Mouse (Mus musculus) gastrocnemius, adult 8-10 months (tissue): ENCODE data around the gene Ccl2. TPM values are rescaled to one million over a fixed set of nuclear protein-coding genes. Genes with fewer than 3 reads are reported as not detected.

Experiments used
- DNase-seq, 2 experiments: peaks; one replicate each; pipeline ENCODE4 v3.0.0; 2022; ENCODE audit warnings: low spot score in 2 of 2
- total RNA-seq, 4 experiments: library from RNA; stranded (reverse); gene quantifications; 2 replicates each; pipeline ENCODE4 v1.2.4; 2022

Gene Ccl2
- total RNA-seq, 4 experiments from 2014 or later = 0.74 to 0.94 TPM; not detected in 2

DNA sequence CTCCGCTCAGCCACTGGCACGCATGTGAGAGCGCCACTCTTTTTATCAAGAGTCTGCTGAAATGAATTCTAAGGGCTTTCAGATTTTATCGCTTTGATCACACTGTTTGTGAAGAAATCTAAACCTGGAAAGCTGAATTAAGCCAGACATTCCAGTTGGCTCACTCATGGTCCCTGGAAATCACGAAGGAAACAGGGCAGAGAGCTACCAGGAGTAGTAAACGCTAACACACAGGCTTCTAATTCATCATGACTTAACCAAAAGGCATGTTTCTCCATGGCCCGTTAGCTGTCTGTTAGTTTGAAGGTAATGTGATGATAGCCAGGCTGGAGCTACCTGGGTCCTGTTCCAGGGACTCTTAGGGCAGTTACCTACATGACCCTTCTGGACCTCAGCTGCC lies 925 bp upstream of the Ccl2 start:
- no peak for DNase-seq

DNA sequence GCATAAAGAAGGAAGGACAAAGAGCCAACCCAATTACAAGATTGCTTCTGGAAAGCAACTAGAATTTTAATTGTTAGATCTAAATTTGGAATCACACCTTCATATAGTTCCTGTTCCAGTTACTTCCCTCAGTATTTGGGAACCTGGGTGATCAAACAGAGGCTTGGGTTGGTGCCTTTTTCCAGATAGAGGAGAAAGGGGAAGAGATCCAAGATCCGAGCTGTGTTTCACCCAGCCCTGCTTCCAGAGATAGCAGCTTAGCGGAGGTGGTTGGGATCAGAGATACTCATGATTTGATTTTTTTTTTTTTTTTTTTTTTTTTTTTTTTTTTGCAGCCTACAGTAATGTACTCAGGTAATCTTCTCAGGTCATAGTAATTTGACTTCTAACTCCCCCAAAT lies 486 bp downstream of the Ccl2 start:
- DNase-seq = no peak

DNA sequence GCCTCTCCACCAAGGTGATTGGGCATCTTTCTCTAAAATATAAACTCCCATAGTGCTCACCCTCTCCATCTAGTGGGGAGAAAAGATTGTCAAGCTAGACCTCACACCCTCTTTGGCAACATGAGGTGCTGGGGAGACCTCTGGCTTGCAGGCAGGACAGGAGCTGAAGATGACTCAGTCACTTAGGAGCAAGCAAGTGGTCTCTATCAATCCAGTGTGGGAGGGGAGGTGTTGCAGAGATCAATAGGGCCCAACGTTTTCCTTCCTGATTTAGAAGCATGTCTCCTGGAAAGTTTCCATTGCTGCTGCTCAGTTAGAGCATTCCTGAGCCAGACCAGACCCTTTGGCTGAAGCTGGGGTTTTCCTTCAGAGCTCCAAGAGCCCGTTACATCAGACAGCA lies 3.2 kb downstream of the Ccl2 start, which contains the start of gene Gm17268:
Gene Gm17268, minus strand, starts transcription at position 28 of the 400 bp plus-strand sequence.
- DNase-seq = no peak

DNA sequence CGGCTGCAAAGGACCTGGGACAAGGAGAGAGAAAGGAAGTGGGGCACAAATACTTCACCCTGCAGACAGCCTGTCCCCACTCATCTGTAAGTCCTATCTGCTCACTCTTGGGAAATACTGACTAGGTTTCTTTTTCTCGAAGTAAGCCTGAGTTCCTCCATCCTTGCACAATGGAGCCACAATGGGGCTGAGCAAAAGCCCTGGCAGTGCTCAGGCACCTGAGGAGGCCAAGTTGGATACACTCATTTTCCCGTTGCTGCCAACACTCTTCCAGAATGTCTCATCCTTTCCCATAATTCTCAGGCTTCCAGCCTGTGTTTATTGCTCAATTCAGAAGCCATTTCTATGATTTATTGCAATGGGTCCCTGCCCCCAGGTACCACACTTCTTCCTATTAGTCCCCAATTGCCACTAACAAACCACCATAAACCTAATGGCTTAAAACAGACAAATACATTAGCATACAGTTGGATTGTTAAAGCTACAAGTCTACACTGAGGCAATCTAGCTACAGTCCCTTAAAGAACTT lies 3.8 kb downstream of the Ccl2 start:
- DNase-seq = no peak

DNA sequence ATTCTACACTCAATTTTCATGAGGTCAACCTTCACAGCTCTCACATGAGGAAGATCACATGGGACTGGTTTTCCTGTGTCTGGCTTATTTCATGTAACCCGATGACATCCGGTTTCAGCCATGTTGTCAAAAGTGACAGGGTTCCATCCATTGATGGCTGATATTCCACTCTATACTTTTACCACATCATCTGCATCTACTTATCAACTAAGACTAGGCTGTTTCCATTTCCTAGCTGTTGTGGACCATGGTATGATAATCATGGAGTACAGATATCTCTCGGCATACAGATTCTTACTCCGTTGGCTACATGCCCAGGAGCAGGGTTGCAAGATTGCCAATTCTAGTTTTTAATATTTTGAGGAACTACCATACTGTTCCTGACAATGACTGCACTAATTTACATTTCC lies 6.3 kb downstream of the Ccl2 start:
- no peak for DNase-seq

DNA sequence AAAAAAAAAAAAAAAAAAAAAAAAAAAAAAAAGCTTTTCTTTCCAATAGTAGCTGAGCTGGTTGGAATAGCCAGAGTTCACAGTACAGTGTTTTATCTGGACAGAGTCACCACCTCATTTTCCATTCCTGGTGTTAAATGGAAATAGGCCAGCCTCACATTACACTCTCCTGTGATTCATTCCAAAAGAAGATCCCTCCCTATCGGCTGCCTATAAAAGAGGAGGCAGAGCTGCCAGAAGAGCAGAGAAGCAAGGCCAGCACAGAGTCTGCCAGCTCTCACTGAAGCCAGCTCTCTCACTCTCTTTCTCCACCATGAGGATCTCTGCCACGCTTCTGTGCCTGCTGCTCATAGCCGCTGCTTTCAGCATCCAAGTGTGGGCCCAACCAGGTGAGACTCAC lies 10.1 kb downstream of the Ccl2 start, which contains the start of gene Ccl7:
Gene Ccl7, plus strand, starts transcription at position 242 of the 400 bp plus-strand sequence.
- DNase-seq = peak; percentile 39 to 52

DNA sequence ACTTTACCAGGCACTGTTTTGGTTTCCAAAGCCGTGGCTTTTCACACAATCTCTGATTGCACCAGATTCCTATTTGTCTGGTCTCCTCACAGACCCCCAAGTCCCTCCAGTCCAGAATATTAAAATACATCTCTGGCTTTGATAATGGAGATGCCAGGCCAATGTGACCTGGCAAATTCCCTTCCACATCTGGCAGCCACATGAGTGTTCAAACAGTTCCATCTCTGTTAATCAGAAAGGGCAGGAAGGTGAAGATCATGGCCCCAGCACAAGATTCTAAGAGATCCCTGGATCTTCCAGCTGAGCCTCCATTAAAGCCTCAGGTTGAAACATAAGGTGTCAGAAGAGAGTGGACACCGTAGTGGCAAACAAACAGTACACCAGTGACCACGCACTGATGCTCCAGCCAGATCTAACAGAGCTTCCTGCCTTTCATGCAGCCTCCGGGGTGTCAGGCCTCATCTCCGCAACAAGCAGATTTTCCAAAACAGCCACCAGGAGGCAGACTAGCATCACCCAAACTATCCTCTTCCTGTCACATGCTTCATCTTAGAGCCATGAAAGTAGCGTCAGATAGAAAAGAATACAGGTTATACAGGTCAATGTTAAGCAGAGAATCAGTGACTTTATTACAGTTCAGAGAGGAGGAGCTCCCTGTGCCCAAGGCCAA lies 12.5 kb downstream of the Ccl2 start:
- DNase-seq = peak; percentile 44 to 46

DNA sequence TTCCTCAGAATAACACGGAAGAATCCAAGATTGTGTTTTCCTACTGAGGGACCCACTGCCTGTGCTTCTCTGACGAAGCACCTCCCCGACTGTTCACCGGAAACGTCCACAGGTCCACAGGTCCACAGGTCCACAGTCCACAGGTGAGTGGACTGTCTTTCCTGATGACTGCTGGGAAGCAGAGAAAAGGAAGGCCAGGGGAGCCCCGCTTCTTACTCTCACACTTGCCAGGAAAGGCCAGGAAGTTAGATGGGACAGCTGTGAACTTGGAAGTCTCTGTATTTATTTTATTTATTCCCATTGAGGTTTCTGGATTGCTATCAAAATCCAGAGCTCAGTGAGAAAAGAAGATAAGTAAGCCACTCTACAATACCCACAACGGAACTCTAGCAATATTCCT lies 18.5 kb downstream of the Ccl2 start:
- no peak for DNase-seq

DNA sequence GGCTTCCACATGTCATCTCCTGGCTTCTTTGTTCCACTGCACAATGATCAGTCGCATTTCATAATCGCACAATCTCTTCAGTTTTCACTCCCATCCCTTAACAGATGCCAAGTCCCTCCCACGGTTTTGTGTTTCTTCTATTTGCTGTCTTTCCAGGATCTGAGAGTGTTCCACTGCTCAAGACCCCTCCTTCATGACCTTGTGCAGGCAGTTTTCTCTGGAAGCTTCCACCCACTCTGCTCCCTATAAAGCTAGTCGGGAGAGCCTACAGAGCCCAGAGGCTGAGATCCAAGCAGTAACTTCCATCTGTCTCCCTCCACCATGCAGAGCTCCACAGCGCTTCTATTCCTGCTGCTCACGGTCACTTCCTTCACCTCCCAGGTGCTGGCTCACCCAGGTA lies 22.3 kb downstream of the Ccl2 start, which contains the start of gene Ccl11:
Gene Ccl11, plus strand, starts transcription at position 178 of the 400 bp plus-strand sequence.
- peak; percentile 40 for DNase-seq

DNA sequence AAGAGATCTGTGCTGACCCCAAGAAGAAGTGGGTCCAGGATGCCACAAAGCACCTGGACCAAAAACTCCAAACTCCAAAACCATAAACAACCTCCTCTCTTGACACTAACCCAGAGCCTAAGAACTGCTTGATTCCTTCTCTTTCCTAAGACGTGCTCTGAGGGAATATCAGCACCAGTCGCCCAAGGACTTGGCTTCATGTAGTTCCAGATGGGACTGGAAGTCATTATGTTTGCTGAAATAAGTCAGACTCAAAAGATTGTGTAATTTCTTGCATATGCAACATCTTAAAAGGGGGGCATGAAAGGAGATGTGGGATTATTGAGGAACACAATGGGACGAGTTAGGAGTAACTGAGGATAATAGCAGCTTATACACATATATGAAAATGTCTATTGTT lies 26.9 kb downstream of the Ccl2 start:
- DNase-seq = no peak

DNA sequence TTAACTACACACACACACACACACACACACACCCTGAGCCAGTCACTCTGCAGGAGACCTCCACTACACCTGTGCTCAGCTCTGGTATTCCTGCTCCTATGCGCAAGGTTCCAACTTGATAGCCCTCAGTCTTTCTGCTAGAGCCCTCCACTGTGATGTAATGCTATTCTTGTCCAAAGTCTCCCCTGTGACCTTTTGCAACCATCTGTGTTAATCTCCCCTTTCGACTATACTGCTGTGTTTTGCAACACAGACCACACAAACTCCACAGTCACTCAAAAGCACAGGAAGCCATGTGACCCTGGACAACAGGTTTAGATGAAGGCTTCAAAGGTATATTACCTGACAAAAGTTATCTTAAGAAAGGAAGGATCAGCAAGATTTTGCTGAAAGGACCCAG lies 28.1 kb downstream of the Ccl2 start:
- no peak for DNase-seq

DNA sequence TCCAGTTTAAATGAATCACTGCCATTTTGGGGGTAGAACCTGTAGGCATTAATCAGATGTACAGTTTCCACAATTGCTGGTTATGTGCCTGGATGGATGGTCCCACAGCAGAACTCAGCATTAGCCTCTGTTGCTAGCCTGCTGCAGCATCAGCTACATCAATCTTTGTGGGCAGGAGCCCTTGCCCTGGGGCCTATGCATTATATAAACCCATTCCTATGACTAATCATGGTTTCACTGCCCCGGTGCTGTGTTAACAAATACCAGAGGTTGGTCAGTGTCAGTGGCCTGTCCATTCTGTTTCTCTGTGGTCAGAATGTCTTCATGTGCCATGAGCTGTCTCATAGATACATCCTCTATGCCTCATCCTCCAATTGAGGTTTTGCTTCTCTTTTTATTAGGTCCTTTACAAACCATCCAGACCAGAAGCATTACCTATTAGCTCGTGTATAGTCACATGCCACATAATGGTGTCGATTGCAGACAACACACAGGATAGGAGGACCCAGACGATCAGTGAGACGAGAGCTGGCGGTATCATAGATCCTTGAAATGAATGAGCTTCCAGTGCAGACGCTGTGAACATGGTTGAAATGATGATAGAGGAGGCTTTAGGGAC lies 31.7 kb downstream of the Ccl2 start:
- no peak for DNase-seq

DNA sequence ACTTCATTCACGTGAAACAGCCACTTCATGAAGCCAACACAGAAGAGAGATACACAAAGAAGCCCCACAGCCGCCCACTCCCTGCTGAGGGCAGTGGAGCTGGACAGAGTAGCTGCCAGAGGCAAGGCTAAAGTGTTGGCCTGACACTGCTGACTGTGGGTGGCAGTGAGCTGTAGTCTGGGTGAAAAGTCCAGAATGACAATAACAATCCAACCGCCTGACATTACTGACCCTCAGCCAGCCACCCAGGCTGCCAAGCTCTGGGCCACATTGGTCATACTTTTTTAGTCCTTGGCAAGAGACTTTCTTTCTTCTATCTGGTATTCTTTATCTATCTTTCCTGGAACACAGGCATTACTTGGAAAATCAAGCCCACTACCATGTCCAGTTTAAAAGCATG lies 35.7 kb downstream of the Ccl2 start:
- DNase-seq = peak in 1 of 2 experiments; percentile 12

DNA sequence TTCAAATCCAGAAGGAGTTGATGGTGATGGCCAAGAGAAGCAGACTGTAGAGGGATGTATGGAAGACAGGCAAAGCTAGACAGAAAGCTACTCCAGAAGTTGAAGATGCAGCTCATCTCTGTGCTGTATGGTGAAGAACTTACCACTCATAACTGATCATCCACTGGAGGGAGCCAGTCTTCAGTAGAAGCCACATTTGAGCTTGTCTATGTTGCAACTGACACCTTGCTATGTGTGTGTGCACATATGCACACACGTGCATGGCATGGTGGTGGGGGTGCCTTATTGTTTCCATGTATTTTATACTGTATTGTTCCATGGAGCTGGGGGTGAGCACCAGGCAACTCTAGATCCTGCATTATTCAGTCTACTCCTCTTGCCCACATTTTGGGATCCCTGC lies 37.0 kb downstream of the Ccl2 start:
- DNase-seq = no peak

DNA sequence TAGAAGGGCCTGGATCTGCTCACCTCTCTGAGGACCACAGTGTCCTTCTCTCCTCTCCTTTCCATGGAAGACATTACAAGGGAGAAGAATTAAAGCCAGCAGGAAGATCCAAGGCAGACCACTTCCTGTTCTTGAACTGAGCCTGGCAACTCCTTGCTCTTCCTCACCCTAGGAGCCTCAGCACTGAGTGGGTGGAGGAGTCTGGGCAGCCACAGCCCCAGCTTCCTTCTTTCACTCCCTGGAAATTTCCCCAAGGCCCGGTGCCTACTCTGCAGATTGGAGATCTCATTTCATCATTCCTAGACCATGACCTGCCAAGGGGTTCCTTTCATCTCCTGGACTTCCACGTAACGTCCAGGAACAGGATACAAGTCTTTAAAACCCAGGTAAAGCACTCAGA lies 37.6 kb downstream of the Ccl2 start:
- no peak for DNase-seq

DNA sequence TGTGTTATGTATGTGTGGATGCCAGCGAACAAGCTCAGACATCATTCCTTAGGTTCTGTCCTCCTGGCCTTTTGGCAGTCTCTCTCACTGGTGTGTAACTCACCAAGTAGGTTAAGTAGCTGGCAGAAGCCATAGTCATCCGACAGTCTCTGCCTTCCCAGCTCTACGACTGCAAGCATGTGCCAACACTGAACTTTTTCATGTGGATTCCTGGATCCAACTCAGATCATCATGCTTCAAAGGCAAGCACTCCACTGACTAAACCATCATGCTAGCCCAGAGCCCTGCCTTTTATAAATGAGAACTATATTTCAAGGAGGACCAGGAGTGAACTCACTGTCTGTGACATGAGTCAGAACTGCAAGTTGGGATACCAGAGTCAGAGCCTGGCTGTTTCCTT lies 38.3 kb downstream of the Ccl2 start:
- no peak for DNase-seq

DNA sequence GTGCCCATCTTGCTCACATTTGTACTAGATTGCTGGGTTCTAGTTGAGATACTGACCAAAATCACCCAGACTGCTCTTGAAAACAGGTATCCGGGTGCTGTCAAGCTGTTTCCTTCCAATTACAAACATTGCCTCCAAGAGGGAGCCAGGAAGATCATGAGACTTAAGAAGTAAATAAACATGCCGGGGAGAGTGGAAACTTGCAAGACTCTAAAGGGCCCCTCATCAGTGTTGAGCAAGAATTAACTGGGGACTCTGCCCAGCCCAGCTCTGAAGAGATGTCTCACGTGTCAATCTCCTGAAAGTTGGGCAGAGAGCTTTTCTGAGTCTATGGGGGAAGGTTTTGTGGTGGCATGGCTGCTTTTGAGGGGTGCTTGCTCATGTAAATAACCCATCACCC lies 41.7 kb downstream of the Ccl2 start:
- no peak for DNase-seq

DNA sequence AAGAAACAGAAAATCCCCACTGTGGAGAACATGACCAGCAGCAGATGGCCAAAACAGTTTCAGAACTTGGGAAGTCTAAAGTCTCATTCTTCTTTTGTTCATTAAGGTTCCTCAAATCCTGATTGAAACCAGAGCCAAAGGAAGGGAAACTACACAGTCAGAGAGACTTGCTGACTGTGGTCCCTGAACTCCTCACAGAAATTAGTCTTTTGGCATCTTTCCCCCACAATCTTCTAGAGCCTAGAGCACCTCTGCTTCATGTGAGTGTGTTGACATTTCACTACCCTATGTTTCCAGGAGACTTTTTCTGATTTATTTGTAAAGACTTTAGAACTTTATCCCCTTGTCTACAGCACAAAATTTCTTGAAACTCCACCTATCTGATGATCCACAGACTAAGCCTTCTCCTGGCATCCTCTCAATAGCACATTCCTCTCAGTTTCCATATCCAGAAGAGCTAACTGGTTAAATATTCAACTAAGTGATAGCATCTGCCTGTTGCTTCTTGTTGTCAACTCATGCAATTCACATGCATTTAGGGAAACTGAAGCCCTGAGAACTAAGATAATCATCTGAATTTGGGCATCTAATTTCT lies 42.9 kb downstream of the Ccl2 start:
- DNase-seq = no peak

DNA sequence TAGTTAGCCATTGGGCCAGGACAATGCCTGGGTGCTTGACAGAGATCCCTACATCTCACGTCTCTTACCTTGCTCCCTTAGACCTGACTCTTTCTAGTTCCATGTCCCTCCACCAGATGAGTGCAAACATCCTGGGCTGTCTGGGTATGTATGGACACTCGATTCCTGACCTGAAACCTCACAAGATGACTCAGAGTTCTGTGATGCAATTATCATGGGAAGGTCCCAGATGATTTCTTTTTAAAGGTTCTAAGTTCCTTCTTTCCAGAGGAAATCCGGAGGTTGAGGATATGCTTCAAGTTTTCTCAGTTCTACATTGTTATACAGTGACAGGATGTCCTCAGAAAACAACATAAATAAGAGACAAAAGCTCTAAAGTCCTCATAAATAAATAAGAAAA lies 45.5 kb downstream of the Ccl2 start:
- no peak for DNase-seq

DNA sequence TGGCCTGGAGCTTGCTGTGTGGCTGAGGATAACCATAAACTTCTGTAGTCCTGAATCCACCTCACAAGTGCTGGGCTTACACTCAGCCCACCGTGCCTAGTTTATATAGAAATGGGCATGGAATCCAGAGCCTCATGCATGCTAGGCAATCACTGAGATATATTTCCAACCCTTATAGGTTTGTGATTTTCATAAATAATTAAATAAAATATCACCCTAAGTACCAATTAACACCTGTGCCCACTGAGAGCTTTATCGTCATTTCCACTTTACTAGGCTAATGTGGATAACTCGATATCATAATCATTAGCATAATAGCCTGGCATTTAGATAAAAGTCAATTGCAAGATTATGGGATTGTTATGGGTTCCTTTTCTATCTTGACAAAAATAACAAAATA lies 49.0 kb downstream of the Ccl2 start:
- no peak for DNase-seq
